Comparison of ENCODE assay signal across 8 mouse cellular contexts in the genomic region with DNA sequence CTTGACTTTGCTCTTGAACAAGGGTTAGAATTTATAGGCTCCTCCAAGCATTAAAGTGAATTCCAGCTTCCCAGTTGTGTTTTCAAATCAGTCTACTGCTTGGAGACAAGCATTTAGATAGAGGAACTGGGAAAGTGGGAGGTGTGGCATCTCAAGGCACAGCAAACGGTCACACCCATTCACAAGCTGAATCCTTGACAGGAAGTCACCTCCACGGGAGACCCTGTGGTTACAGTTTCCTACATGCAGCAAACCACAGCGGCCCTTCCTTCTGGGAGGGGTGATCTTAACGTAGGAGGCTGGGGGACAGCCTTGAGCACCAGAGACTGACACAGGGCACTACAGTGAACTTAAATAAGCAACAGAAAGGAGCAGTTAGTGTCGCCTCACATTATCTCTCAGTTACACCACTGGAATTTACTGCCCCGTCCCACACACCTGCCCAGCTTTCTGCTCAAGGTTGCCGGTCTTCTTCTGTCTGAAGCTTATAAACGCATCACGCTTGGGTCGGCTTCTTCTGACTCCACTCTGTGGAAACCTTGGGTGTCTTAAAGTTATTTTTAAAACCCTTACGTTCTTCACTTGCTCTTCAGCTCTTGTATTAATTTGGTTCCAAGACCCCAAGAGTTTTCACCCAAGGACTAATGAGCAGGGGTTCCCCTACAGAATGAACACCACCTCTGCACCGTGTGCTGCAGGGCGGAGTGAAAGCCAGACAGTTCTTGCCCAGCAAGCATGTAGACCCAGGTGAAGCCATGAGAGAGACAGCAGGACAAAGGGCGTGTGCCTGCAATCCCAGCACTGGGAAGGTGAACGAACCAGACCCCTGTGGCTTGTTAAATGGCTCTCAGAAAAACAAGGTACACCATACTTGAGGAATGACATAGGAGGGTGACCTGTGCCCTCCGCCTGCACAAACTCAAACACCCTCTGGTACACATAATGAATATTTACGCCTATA.
DNase-seq lines count a peak whose midpoint lies in the region; ATAC-seq and TF ChIP-seq lines count a peak whose summit lies in the region.

No protein-coding gene starts in this region.

- peaks cover 15% of the 10 kb centered on the region; the same call in 1 of the 2 replicates for H3K4me1 ChIP-seq in forebrain, embryonic 11.5 days (replicated peaks; ENCODE audit: control insufficient read depth, insufficient read depth, low read length)
- peaks cover 16% of the 10 kb centered on the region for H3K4me1 ChIP-seq in forebrain, embryonic 16.5 days (replicated peaks; ENCODE audit: control insufficient read depth, insufficient read depth, low read length)
- peaks cover 6% of the 10 kb centered on the region; the same call in 1 of the 2 replicates for H3K4me1 ChIP-seq in hindbrain, postnatal 0 days (ENCODE audit: insufficient read depth, low read length)

- no peak overlapping the region for H3K4me3 ChIP-seq in forebrain, embryonic 11.5 days (ENCODE audit: low read depth, low read length)
- no peak overlapping the region for H3K4me3 ChIP-seq in forebrain, embryonic 16.5 days (replicated peaks; ENCODE audit: low read length)
- no peak overlapping the region for H3K4me3 ChIP-seq in hindbrain, postnatal 0 days (ENCODE audit: low read length)

- no peak for TF ChIP-seq CTCF in hindbrain, postnatal 0 days (IDR thresholded peaks at IDR 0.05; ENCODE audit: low read depth)

- no peak overlapping the region for H3K4me2 ChIP-seq in forebrain, embryonic 11.5 days (ENCODE audit: low read depth, low read length, severe bottlenecking)
- H3K4me2 ChIP-seq in forebrain, embryonic 16.5 days (ENCODE audit: low read length) = no peak overlapping the region
- no peak overlapping the region for H3K4me2 ChIP-seq in hindbrain, postnatal 0 days (ENCODE audit: low read depth, low read length)

- H3K27ac ChIP-seq in forebrain, embryonic 11.5 days (ENCODE audit: low read depth, low read length) = peak overlapping the region; percentile 18; the same call in 1 of the 2 replicates
- H3K27ac ChIP-seq in forebrain, embryonic 16.5 days (ENCODE audit: low read length) = no peak overlapping the region
- H3K27ac ChIP-seq in hindbrain, postnatal 0 days = peak overlapping the region; percentile 60; the same call in 1 of the 2 replicates

- H3K9me3 ChIP-seq in forebrain, embryonic 11.5 days (ENCODE audit: control insufficient read depth, low read length) = no peaks in the 10 kb centered on the region
- H3K9me3 ChIP-seq in forebrain, embryonic 16.5 days (ENCODE audit: control insufficient read depth, low read length) = no peaks in the 10 kb centered on the region
- no peaks in the 10 kb centered on the region for H3K9me3 ChIP-seq in hindbrain, postnatal 0 days (ENCODE audit: low read length)

- 50% methylated on average over 17 of the region's 17 CpGs for WGBS in forebrain, embryonic 11.5 days
- WGBS in forebrain, embryonic 16.5 days = 53% methylated on average over 17 of the region's 17 CpGs
- 60% methylated on average over 17 of the region's 17 CpGs for WGBS in hindbrain, postnatal 0 days

- peaks cover 3% of the 10 kb centered on the region; the same call in 1 of the 2 replicates for H3K27me3 ChIP-seq in forebrain, embryonic 11.5 days (ENCODE audit: control insufficient read depth, insufficient read depth, low read length)
- no peaks in the 10 kb centered on the region; the same call in 1 of the 2 replicates for H3K27me3 ChIP-seq in forebrain, embryonic 16.5 days (replicated peaks; ENCODE audit: control insufficient read depth, insufficient read depth, low read length)
- H3K27me3 ChIP-seq in hindbrain, postnatal 0 days (ENCODE audit: insufficient read depth, low read length) = no peaks in the 10 kb centered on the region

- peak; percentile 57 for ATAC-seq in forebrain, embryonic 11.5 days (replicated peaks; ENCODE audit: low FRiP score)
- no peak for ATAC-seq in forebrain, embryonic 16.5 days
- no peak for ATAC-seq in hindbrain, postnatal 0 days
- ATAC-seq in megakaryocyte progenitor cell, adult 5-6 weeks (replicated peaks; ENCODE audit: poor library complexity) = peak; percentile 98

- peak overlapping the region; percentile 12; the same call in 1 of the 2 replicates for H3K9ac ChIP-seq in forebrain, embryonic 11.5 days (ENCODE audit: low read length)
- no peak overlapping the region for H3K9ac ChIP-seq in forebrain, embryonic 16.5 days (replicated peaks; ENCODE audit: low read depth, low read length)
- no peak overlapping the region for H3K9ac ChIP-seq in hindbrain, postnatal 0 days (replicated peaks; ENCODE audit: low read length)

- DNase-seq in forebrain, embryonic 11.5 days (ENCODE audit: low spot score) = no peak
- peak; percentile 60 for DNase-seq in CD4-positive, CD25-positive, alpha-beta regulatory T cell, adult 2 months (ENCODE audit: low read depth, low spot score)
- no peak for DNase-seq in hindbrain, postnatal 0 days (ENCODE audit: low spot score)
- no peak for DNase-seq in cerebellum, adult 18-20 months
- DNase-seq in gastrocnemius, adult 8-10 months (ENCODE audit: low spot score in 2 of 2) = no peak
- no peak for DNase-seq in cerebellum, adult 9-10 months

- H3K36me3 ChIP-seq in forebrain, embryonic 11.5 days (ENCODE audit: control insufficient read depth, insufficient read depth, low read length) = no peaks in the 10 kb centered on the region
- H3K36me3 ChIP-seq in forebrain, embryonic 16.5 days (ENCODE audit: control insufficient read depth, insufficient read depth) = no peaks in the 10 kb centered on the region
- H3K36me3 ChIP-seq in hindbrain, postnatal 0 days (ENCODE audit: insufficient read depth, low read length) = no peaks in the 10 kb centered on the region

Comparison
In these comparisons a context has a peak if more than half of its experiments do, and no peak if none do; other contexts are left out.
1. ATAC-seq: peak in forebrain, embryonic 11.5 days (single experiment) and megakaryocyte progenitor cell, adult 5-6 weeks (single experiment); none in forebrain, embryonic 16.5 days (single experiment) and hindbrain, postnatal 0 days (single experiment).